Mouse (Mus musculus): ENCODE measurements at regions not wholly inside any gene's neighbourhood (a gene's known extent, or its start where the extent isn't known, plus 50 kb on each side); places are given as distances from the start of the nearest gene placed in this dataset.

- TF ChIP-seq POLR2A (IDR thresholded peaks at IDR 0.05; ENCODE audit: control insufficient read depth, low read depth, low read length), result no peak
- no peak for TF ChIP-seq CTCF (IDR thresholded peaks at IDR 0.05; ENCODE audit: control insufficient read depth, insufficient read depth, insufficient replicate concordance, low read depth, low read length)
Observed at GRCm38 (mm10) chr12:107154668-107155067, 333.8 kb upstream of the 3110018I06Rik start.

Data from testis, adult 2 months (tissue).